Mouse (Mus musculus): ENCODE data around the gene Atp8a1. TPM values are rescaled to one million over a fixed set of nuclear protein-coding genes. Genes with fewer than 3 reads are reported as not detected.

The Atp8a1 gene
- polyA plus RNA-seq, 1 experiment from 2014 or later = 3.3 TPM

GRCm38 (mm10) chr5:67605951-67606350, 241.3 kb downstream of the Atp8a1 start:
- no peak for DNase-seq (ENCODE audit: low spot score)

GRCm38 (mm10) chr5:67599935-67600334, 247.3 kb downstream of the Atp8a1 start:
- Histone ChIP-seq H3K4me1 (replicated peaks; ENCODE audit: control insufficient read depth, insufficient read depth) (no peaks in the 10 kb centered on the region), H3K27me3 (ENCODE audit: control insufficient read depth, insufficient read depth, low read length) (no peaks in the 10 kb centered on the region), H3K9ac (ENCODE audit: low read length) (no peak overlapping the region), H3K36me3 (ENCODE audit: control insufficient read depth, insufficient read depth, low read length) (no peaks in the 10 kb centered on the region), H3K4me2 (replicated peaks; ENCODE audit: low read depth) (no peak overlapping the region), H3K4me3 (ENCODE audit: low read depth, low read length) (no peak overlapping the region), H3K9me3 (ENCODE audit: control insufficient read depth, low read length) (no peaks in the 10 kb centered on the region), H3K27ac (replicated peaks) (no peak overlapping the region)
- ATAC-seq (ENCODE audit: low FRiP score, low TSS enrichment) = no peak
- no peak for DNase-seq (ENCODE audit: low spot score)
- WGBS = 84% methylated on average over 9 of the region's 9 CpGs
- no peak for TF ChIP-seq CTCF (IDR thresholded peaks at IDR 0.05; ENCODE audit: low read depth)
- TF ChIP-seq EP300 (optimal IDR thresholded peaks at IDR 0.05) = no peak

More at GRCm38 (mm10) chr5:67605951-67606350, 241.3 kb downstream of the Atp8a1 start:
- no peak overlapping the region for H3K9ac ChIP-seq (ENCODE audit: low read length)
- H3K4me3 ChIP-seq (ENCODE audit: low read depth, low read length) = no peak overlapping the region
- TF ChIP-seq CTCF (IDR thresholded peaks at IDR 0.05; ENCODE audit: low read depth) (no peak), EP300 (optimal IDR thresholded peaks at IDR 0.05) (no peak)
- H3K4me2 ChIP-seq (replicated peaks; ENCODE audit: low read depth) = no peak overlapping the region
- H3K27me3 ChIP-seq (ENCODE audit: control insufficient read depth, insufficient read depth, low read length) = peaks cover 13% of the 10 kb centered on the region; the same call in 1 of the 2 replicates
- no peak for ATAC-seq (ENCODE audit: low FRiP score, low TSS enrichment)
- H3K36me3 ChIP-seq (ENCODE audit: control insufficient read depth, insufficient read depth, low read length) = no peaks in the 10 kb centered on the region
- WGBS = 41% methylated on average over 5 of the region's 5 CpGs
- no peaks in the 10 kb centered on the region for H3K9me3 ChIP-seq (ENCODE audit: control insufficient read depth, low read length)
- no peak overlapping the region for H3K27ac ChIP-seq (replicated peaks)
- no peaks in the 10 kb centered on the region; the same call in none of the 2 replicates for H3K4me1 ChIP-seq (replicated peaks; ENCODE audit: control insufficient read depth, insufficient read depth)

GRCm38 (mm10) chr5:67595629-67596028, 251.6 kb downstream of the Atp8a1 start:
- WGBS = 60% methylated on average over 7 of the region's 7 CpGs
- no peak overlapping the region for H3K27ac ChIP-seq (replicated peaks)
- DNase-seq (ENCODE audit: low spot score) = no peak

GRCm38 (mm10) chr5:67595070-67595469, 252.2 kb downstream of the Atp8a1 start:
- DNase-seq (ENCODE audit: low spot score) (no peak), ATAC-seq (ENCODE audit: low FRiP score, low TSS enrichment) (no peak)
- Histone ChIP-seq H3K9ac (ENCODE audit: low read length) (no peak overlapping the region), H3K36me3 (ENCODE audit: control insufficient read depth, insufficient read depth, low read length) (no peaks in the 10 kb centered on the region), H3K4me3 (ENCODE audit: low read depth, low read length) (no peak overlapping the region), H3K9me3 (ENCODE audit: control insufficient read depth, low read length) (no peaks in the 10 kb centered on the region), H3K4me1 (replicated peaks; ENCODE audit: control insufficient read depth, insufficient read depth) (no peaks in the 10 kb centered on the region), H3K27me3 (ENCODE audit: control insufficient read depth, insufficient read depth, low read length) (no peaks in the 10 kb centered on the region), H3K27ac (replicated peaks) (no peak overlapping the region), H3K4me2 (replicated peaks; ENCODE audit: low read depth) (no peak overlapping the region)
- TF ChIP-seq EP300 (optimal IDR thresholded peaks at IDR 0.05) (no peak), CTCF (IDR thresholded peaks at IDR 0.05; ENCODE audit: low read depth) (no peak)
- WGBS = 65% methylated on average over 1 of the region's 1 CpGs

More at GRCm38 (mm10) chr5:67595629-67596028, 251.6 kb downstream of the Atp8a1 start:
- Histone ChIP-seq H3K4me3 (ENCODE audit: low read depth, low read length) (no peak overlapping the region), H3K9ac (ENCODE audit: low read length) (no peak overlapping the region), H3K4me1 (replicated peaks; ENCODE audit: control insufficient read depth, insufficient read depth) (no peaks in the 10 kb centered on the region), H3K4me2 (replicated peaks; ENCODE audit: low read depth) (no peak overlapping the region), H3K9me3 (ENCODE audit: control insufficient read depth, low read length) (no peaks in the 10 kb centered on the region), H3K27me3 (ENCODE audit: control insufficient read depth, insufficient read depth, low read length) (no peaks in the 10 kb centered on the region), H3K36me3 (ENCODE audit: control insufficient read depth, insufficient read depth, low read length) (no peaks in the 10 kb centered on the region)
- no peak for ATAC-seq (ENCODE audit: low FRiP score, low TSS enrichment)
- TF ChIP-seq EP300 (optimal IDR thresholded peaks at IDR 0.05) (no peak), CTCF (IDR thresholded peaks at IDR 0.05; ENCODE audit: low read depth) (no peak)

- DNase-seq (ENCODE audit: low spot score) (no peak), ATAC-seq (ENCODE audit: low FRiP score, low TSS enrichment) (no peak)
- Histone ChIP-seq H3K36me3 (ENCODE audit: control insufficient read depth, insufficient read depth, low read length) (no peaks in the 10 kb centered on the region), H3K4me1 (replicated peaks; ENCODE audit: control insufficient read depth, insufficient read depth) (no peaks in the 10 kb centered on the region), H3K9me3 (ENCODE audit: control insufficient read depth, low read length) (no peaks in the 10 kb centered on the region), H3K27me3 (ENCODE audit: control insufficient read depth, insufficient read depth, low read length) (no peaks in the 10 kb centered on the region), H3K9ac (ENCODE audit: low read length) (no peak overlapping the region), H3K4me3 (ENCODE audit: low read depth, low read length) (no peak overlapping the region), H3K4me2 (replicated peaks; ENCODE audit: low read depth) (no peak overlapping the region), H3K27ac (replicated peaks) (no peak overlapping the region)
- WGBS = 50% methylated on average over 6 of the region's 6 CpGs
- TF ChIP-seq CTCF (IDR thresholded peaks at IDR 0.05; ENCODE audit: low read depth) (peak; percentile 59), EP300 (optimal IDR thresholded peaks at IDR 0.05) (no peak)
Measured at GRCm38 (mm10) chr5:67579725-67580633, 267.3 kb downstream of the Atp8a1 start.

GRCm38 (mm10) chr5:67575705-67576104, 271.5 kb downstream of the Atp8a1 start:
- no peak overlapping the region for H3K9ac ChIP-seq (ENCODE audit: low read length)
- H3K27me3 ChIP-seq (ENCODE audit: control insufficient read depth, insufficient read depth, low read length) = no peaks in the 10 kb centered on the region
- H3K4me3 ChIP-seq (ENCODE audit: low read depth, low read length) = no peak overlapping the region
- ATAC-seq (ENCODE audit: low FRiP score, low TSS enrichment) = no peak
- no peaks in the 10 kb centered on the region for H3K36me3 ChIP-seq (ENCODE audit: control insufficient read depth, insufficient read depth, low read length)
- WGBS = 62% methylated on average over 2 of the region's 2 CpGs
- H3K4me1 ChIP-seq (replicated peaks; ENCODE audit: control insufficient read depth, insufficient read depth) = no peaks in the 10 kb centered on the region
- no peak for DNase-seq (ENCODE audit: low spot score)
- TF ChIP-seq CTCF (IDR thresholded peaks at IDR 0.05; ENCODE audit: low read depth) (no peak), EP300 (optimal IDR thresholded peaks at IDR 0.05) (no peak)
- H3K4me2 ChIP-seq (replicated peaks; ENCODE audit: low read depth) = no peak overlapping the region
- no peaks in the 10 kb centered on the region for H3K9me3 ChIP-seq (ENCODE audit: control insufficient read depth, low read length)
- H3K27ac ChIP-seq (replicated peaks) = no peak overlapping the region
